Mouse (Mus musculus): ENCODE results near the gene Hsp90ab1. TPM values are rescaled to one million over a fixed set of nuclear protein-coding genes. Genes with fewer than 3 reads are reported as not detected.
A peak's percentile ranks its signal among the peaks of the same experiment; 100 is the strongest.

Gene Hsp90ab1
- polyA plus RNA-seq, 1 experiment from 2014 or later, result 1,682 TPM

- no peak overlapping the region for H3K27ac ChIP-seq
- H3K4me1 ChIP-seq, result peaks cover 24% of the 10 kb centered on the region
- no peaks in the 10 kb centered on the region for H3K9me3 ChIP-seq
- no peak overlapping the region for H3K4me3 ChIP-seq
- 76% methylated on average over 3 of the region's 3 CpGs for WGBS
- H3K9ac ChIP-seq, result no peak overlapping the region
- ATAC-seq (ENCODE audit: low FRiP score, low read depth), result no peak
- no peak overlapping the region for H3K4me2 ChIP-seq (replicated peaks)
- no peaks in the 10 kb centered on the region for H3K36me3 ChIP-seq
- H3K27me3 ChIP-seq, result peaks cover 33% of the 10 kb centered on the region
These were observed 29.9 kb upstream of the Hsp90ab1 start for GRCm38 (mm10) chr17:45602984-45603383.

GRCm38 (mm10) chr17:45601877-45602304 lies 28.8 kb upstream of the Hsp90ab1 start, which contains the start of gene Mymx:
TSS of gene Mymx (minus strand) at chr17:45602102.
- Histone ChIP-seq H3K9me3 (no peaks in the 10 kb centered on the region), H3K27ac (no peak within 1 kb of the TSS; the same call in 1 of the 2 replicates), H3K27me3 (peaks cover 33% of the 10 kb centered on the region), H3K4me1 (peaks cover 30% of the 10 kb centered on the region), H3K9ac (peak within 1 kb of the TSS; percentile 35; the same call in 1 of the 2 replicates), H3K4me2 (replicated peaks) (peak within 1 kb of the TSS; percentile 28), H3K4me3 (peak within 1 kb of the TSS; percentile 23), H3K36me3 (no peaks in the 10 kb centered on the region)
- WGBS, result 33% methylated on average over 6 of the region's 6 CpGs
- ATAC-seq (ENCODE audit: low FRiP score, low read depth), result peak; percentile 62

GRCm38 (mm10) chr17:45601325-45601724 lies 28.3 kb upstream of the Hsp90ab1 start:
- WGBS, result 17% methylated on average over 22 of the region's 22 CpGs
- peak overlapping the region; percentile 23 for H3K4me3 ChIP-seq
- H3K4me1 ChIP-seq, result peaks cover 36% of the 10 kb centered on the region
- peak overlapping the region; percentile 28 for H3K4me2 ChIP-seq (replicated peaks)
- no peak overlapping the region; the same call in 1 of the 2 replicates for H3K27ac ChIP-seq
- ATAC-seq (ENCODE audit: low FRiP score, low read depth), result no peak
- no peaks in the 10 kb centered on the region for H3K36me3 ChIP-seq
- no peaks in the 10 kb centered on the region for H3K9me3 ChIP-seq
- peak overlapping the region; percentile 31; the same call in 1 of the 2 replicates for H3K9ac ChIP-seq
- peaks cover 38% of the 10 kb centered on the region for H3K27me3 ChIP-seq

GRCm38 (mm10) chr17:45600267-45600666 lies 27.2 kb upstream of the Hsp90ab1 start:
- no peak for ATAC-seq (ENCODE audit: low FRiP score, low read depth)
- Histone ChIP-seq H3K9me3 (no peaks in the 10 kb centered on the region), H3K27ac (no peak overlapping the region), H3K9ac (no peak overlapping the region), H3K4me1 (peaks cover 44% of the 10 kb centered on the region), H3K4me2 (replicated peaks) (0 out of 2 replicates have a peak overlapping the region, but pooled peaks have one; percentile 7), H3K27me3 (peaks cover 41% of the 10 kb centered on the region), H3K4me3 (0 out of 2 replicates have a peak overlapping the region, but pooled peaks have one; percentile 4), H3K36me3 (no peaks in the 10 kb centered on the region)
- WGBS, result 46% methylated on average over 8 of the region's 8 CpGs

- Histone ChIP-seq H3K4me3 (peak within 1 kb of the TSS; percentile 35), H3K36me3 (no peaks in the 10 kb centered on the region), H3K27ac (no peak within 1 kb of the TSS), H3K4me1 (peaks cover 50% of the 10 kb centered on the region), H3K27me3 (peaks cover 46% of the 10 kb centered on the region), H3K9me3 (no peaks in the 10 kb centered on the region), H3K4me2 (replicated peaks) (peak within 1 kb of the TSS; percentile 67), H3K9ac (peak within 1 kb of the TSS; percentile 56)
- no peak; the same call in 1 of the 2 replicates for ATAC-seq (ENCODE audit: low FRiP score, low read depth)
- 16% methylated on average over 32 of the region's 32 CpGs for WGBS
These were observed 26.6 kb upstream of the Hsp90ab1 start, which contains the start of gene Slc29a1 for GRCm38 (mm10) chr17:45599446-45600242. TSS of gene Slc29a1 (minus strand) at chr17:45599606.

- H3K9me3 ChIP-seq, result no peaks in the 10 kb centered on the region
- H3K4me2 ChIP-seq (replicated peaks), result peak overlapping the region; percentile 67; the same call in 1 of the 2 replicates
- no peak overlapping the region for H3K27ac ChIP-seq
- H3K9ac ChIP-seq, result no peak overlapping the region
- 65% methylated on average over 3 of the region's 3 CpGs for WGBS
- no peaks in the 10 kb centered on the region for H3K36me3 ChIP-seq
- H3K4me1 ChIP-seq, result peaks cover 58% of the 10 kb centered on the region
- no peak for ATAC-seq (ENCODE audit: low FRiP score, low read depth)
- peaks cover 53% of the 10 kb centered on the region for H3K27me3 ChIP-seq
- no peak overlapping the region for H3K4me3 ChIP-seq
These were observed 25.8 kb upstream of the Hsp90ab1 start for GRCm38 (mm10) chr17:45598891-45599290.

GRCm38 (mm10) chr17:45598376-45598775 lies 25.3 kb upstream of the Hsp90ab1 start:
- Histone ChIP-seq H3K4me3 (no peak overlapping the region), H3K9me3 (no peaks in the 10 kb centered on the region), H3K36me3 (no peaks in the 10 kb centered on the region), H3K4me1 (peaks cover 63% of the 10 kb centered on the region), H3K27me3 (peaks cover 57% of the 10 kb centered on the region), H3K27ac (no peak overlapping the region), H3K9ac (no peak overlapping the region), H3K4me2 (replicated peaks) (no peak overlapping the region)
- 80% methylated on average over 2 of the region's 2 CpGs for WGBS
- ATAC-seq (ENCODE audit: low FRiP score, low read depth), result no peak

- no peak overlapping the region for H3K4me3 ChIP-seq
- 28% methylated on average over 3 of the region's 3 CpGs for WGBS
- ATAC-seq (ENCODE audit: low FRiP score, low read depth), result no peak
These were observed 24.7 kb upstream of the Hsp90ab1 start for GRCm38 (mm10) chr17:45597787-45598186.

GRCm38 (mm10) chr17:45596631-45597396 lies 23.7 kb upstream of the Hsp90ab1 start:
- WGBS, result 32% methylated on average over 11 of the region's 11 CpGs
- H3K4me3 ChIP-seq, result no peak overlapping the region
- no peaks in the 10 kb centered on the region for H3K36me3 ChIP-seq
- H3K9ac ChIP-seq, result 0 out of 2 replicates have a peak overlapping the region, but pooled peaks have one; percentile 4
- H3K4me1 ChIP-seq, result peaks cover 75% of the 10 kb centered on the region
- ATAC-seq (ENCODE audit: low FRiP score, low read depth), result no peak
- H3K4me2 ChIP-seq (replicated peaks), result peak overlapping the region; percentile 99; the same call in 1 of the 2 replicates
- H3K27ac ChIP-seq, result peak overlapping the region; percentile 48; the same call in 1 of the 2 replicates
- H3K9me3 ChIP-seq, result no peaks in the 10 kb centered on the region
- H3K27me3 ChIP-seq, result peaks cover 50% of the 10 kb centered on the region

More at GRCm38 (mm10) chr17:45597787-45598186, 24.7 kb upstream of the Hsp90ab1 start:
- H3K9me3 ChIP-seq, result no peaks in the 10 kb centered on the region
- peaks cover 57% of the 10 kb centered on the region for H3K27me3 ChIP-seq
- no peaks in the 10 kb centered on the region for H3K36me3 ChIP-seq
- no peak overlapping the region for H3K4me2 ChIP-seq (replicated peaks)
- H3K27ac ChIP-seq, result no peak overlapping the region
- H3K9ac ChIP-seq, result no peak overlapping the region
- H3K4me1 ChIP-seq, result peaks cover 69% of the 10 kb centered on the region

- peaks cover 75% of the 10 kb centered on the region for H3K4me1 ChIP-seq
- WGBS, result 3% methylated on average over 23 of the region's 23 CpGs
- H3K9ac ChIP-seq, result peak overlapping the region; percentile 72
- 0 out of 2 replicates have a peak overlapping the region, but pooled peaks have one; percentile 3 for H3K27ac ChIP-seq
- peaks cover 41% of the 10 kb centered on the region for H3K27me3 ChIP-seq
- peak overlapping the region; percentile 99 for H3K4me2 ChIP-seq (replicated peaks)
- peak overlapping the region; percentile 61 for H3K4me3 ChIP-seq
- no peaks in the 10 kb centered on the region for H3K9me3 ChIP-seq
- peak; percentile 10 for ATAC-seq (ENCODE audit: low FRiP score, low read depth)
- H3K36me3 ChIP-seq, result no peaks in the 10 kb centered on the region
These were observed 22.8 kb upstream of the Hsp90ab1 start for GRCm38 (mm10) chr17:45595736-45596390.

All from limb, embryonic 13.5 days (tissue).